Comparison of ENCODE assay signal across 22 mouse cellular contexts in genomic region chr4:135518135-135518534, GRCm38 (mm10). TPM values are rescaled to one million over a fixed set of nuclear protein-coding genes. Genes with fewer than 3 reads are reported as not detected.
DNase-seq lines count a peak whose midpoint lies in the region; ATAC-seq and TF ChIP-seq lines count a peak whose summit lies in the region.
"Had no signal": no experiment of that assay in that cellular context is flagged by ENCODE, and none has a peak within 500 bp of the region (broad histone marks: within the 10 kb centered on the region; RNA-seq: fewer than 3 reads in every experiment).

No protein-coding gene starts in this region.

- H3K9ac ChIP-seq in forebrain, embryonic 11.5 days (ENCODE audit: low read length): no peak overlapping the region
- H3K9ac ChIP-seq in liver, postnatal 0 days (replicated peaks): no peak overlapping the region
- no peak overlapping the region for H3K9ac ChIP-seq in liver, embryonic 12.5 days
- H3K9ac ChIP-seq: forebrain, embryonic 15.5 days; hindbrain, embryonic 12.5 days had no signal

- H3K27me3 ChIP-seq in forebrain, embryonic 10.5 days (ENCODE audit: poor library complexity, severe bottlenecking): peaks cover 39% of the 10 kb centered on the region
- H3K27me3 ChIP-seq in forebrain, embryonic 11.5 days (ENCODE audit: control insufficient read depth, insufficient read depth, low read length): no peaks in the 10 kb centered on the region
- H3K27me3 ChIP-seq in liver, postnatal 0 days (ENCODE audit: insufficient read depth, low read length): no peaks in the 10 kb centered on the region
- H3K27me3 ChIP-seq in liver, embryonic 12.5 days (replicated peaks): 0 out of 2 replicates have a peak, but pooled peaks cover 23% of the 10 kb centered on the region
- H3K27me3 ChIP-seq in small intestine, adult 2 months (ENCODE audit: control insufficient read depth, insufficient read depth, low read length): no peaks in the 10 kb centered on the region
- H3K27me3 ChIP-seq: forebrain, embryonic 15.5 days; hindbrain, embryonic 12.5 days had no signal

- 0 out of 2 replicates have a peak overlapping the region, but pooled peaks have one; percentile 25 for H3K27ac ChIP-seq in forebrain, embryonic 10.5 days
- no peak overlapping the region for H3K27ac ChIP-seq in forebrain, embryonic 11.5 days (ENCODE audit: low read depth, low read length)
- H3K27ac ChIP-seq in liver, postnatal 0 days (ENCODE audit: low read depth): no peak overlapping the region
- no peak overlapping the region for H3K27ac ChIP-seq in liver, embryonic 12.5 days
- peak overlapping the region; percentile 80 for H3K27ac ChIP-seq in small intestine, adult 2 months (ENCODE audit: insufficient read depth, low read depth, low read length)
- H3K27ac ChIP-seq: embryonic facial prominence, embryonic 10.5 days; forebrain, embryonic 15.5 days; heart, embryonic 10.5 days; hindbrain, embryonic 12.5 days had no signal

- H3K4me2 ChIP-seq in forebrain, embryonic 11.5 days (ENCODE audit: low read depth, low read length, severe bottlenecking): no peak overlapping the region
- H3K4me2 ChIP-seq in liver, postnatal 0 days (ENCODE audit: low read depth, low read length): no peak overlapping the region
- H3K4me2 ChIP-seq in liver, embryonic 12.5 days: no peak overlapping the region
- H3K4me2 ChIP-seq: forebrain, embryonic 15.5 days; hindbrain, embryonic 12.5 days had no signal

- no peaks in the 10 kb centered on the region for H3K9me3 ChIP-seq in forebrain, embryonic 10.5 days
- no peaks in the 10 kb centered on the region for H3K9me3 ChIP-seq in forebrain, embryonic 11.5 days (ENCODE audit: control insufficient read depth, low read length)
- H3K9me3 ChIP-seq in liver, postnatal 0 days (ENCODE audit: low read length): no peaks in the 10 kb centered on the region
- H3K9me3 ChIP-seq in liver, embryonic 12.5 days (replicated peaks): no peaks in the 10 kb centered on the region
- H3K9me3 ChIP-seq: embryonic facial prominence, embryonic 10.5 days; forebrain, embryonic 15.5 days; G1E; heart, embryonic 10.5 days; hindbrain, embryonic 12.5 days had no signal

- ATAC-seq in forebrain, embryonic 11.5 days (replicated peaks; ENCODE audit: low FRiP score): no peak
- peak; percentile 62 for ATAC-seq in liver, postnatal 0 days
- no peak for ATAC-seq in liver, embryonic 12.5 days
- ATAC-seq: CD4-positive, CD25-positive, alpha-beta regulatory T cell, adult 4 months; forebrain, embryonic 15.5 days; hindbrain, embryonic 16.5 days had no signal

- no peak for DNase-seq in forebrain, embryonic 10.5 days (ENCODE audit: extremely low spot score, low spot score)
- DNase-seq in forebrain, embryonic 11.5 days (ENCODE audit: low spot score): no peak
- DNase-seq in liver, postnatal 0 days: no peak
- DNase-seq in layer of hippocampus, adult 8-10 months (ENCODE audit: low spot score in 2 of 2): no peak
- DNase-seq in cerebellum, adult 18-20 months: no peak
- DNase-seq: adrenal gland, postnatal 10 days; B cell, adult 2 months; cerebellum, adult 11-12 months; cerebellum, adult 9-11 months; gastrocnemius, postnatal 14 days; heart, postnatal 10 days; heart, postnatal 4 days had no signal

- WGBS in forebrain, embryonic 10.5 days: 87% methylated on average over 12 of the region's 12 CpGs
- WGBS in forebrain, embryonic 11.5 days: 90% methylated on average over 12 of the region's 12 CpGs
- 60% methylated on average over 12 of the region's 12 CpGs for WGBS in liver, postnatal 0 days (ENCODE audit: insufficient replicate concordance)
- 67% methylated on average over 12 of the region's 12 CpGs for WGBS in liver, embryonic 12.5 days (ENCODE audit: insufficient replicate concordance)
- 26% methylated on average over 12 of the region's 12 CpGs for WGBS in small intestine, adult 2 months

- no peak for TF ChIP-seq POLR2A in small intestine, adult 2 months (IDR thresholded peaks at IDR 0.05; ENCODE audit: low read depth, low read length)

- no peak for TF ChIP-seq CTCF in liver, postnatal 0 days (IDR thresholded peaks at IDR 0.05; ENCODE audit: low read depth)
- no peak for TF ChIP-seq CTCF in small intestine, adult 2 months (IDR thresholded peaks at IDR 0.05; ENCODE audit: extremely low read depth, insufficient read length, insufficient replicate concordance, low read depth, low read length)

- no peak for TF ChIP-seq EP300 in liver, postnatal 0 days (IDR thresholded peaks at IDR 0.05; ENCODE audit: low read depth)

- no peak overlapping the region for H3K4me3 ChIP-seq in forebrain, embryonic 10.5 days
- no peak overlapping the region for H3K4me3 ChIP-seq in forebrain, embryonic 11.5 days (ENCODE audit: low read depth, low read length)
- H3K4me3 ChIP-seq in liver, postnatal 0 days (ENCODE audit: low read depth, low read length): no peak overlapping the region
- no peak overlapping the region for H3K4me3 ChIP-seq in liver, embryonic 12.5 days
- H3K4me3 ChIP-seq in small intestine, adult 2 months (ENCODE audit: low read depth, low read length): 0 out of 2 replicates have a peak overlapping the region, but pooled peaks have one; percentile 3
- H3K4me3 ChIP-seq: embryonic facial prominence, embryonic 10.5 days; forebrain, embryonic 15.5 days; heart, embryonic 10.5 days; hindbrain, embryonic 12.5 days had no signal

- H3K36me3 ChIP-seq in forebrain, embryonic 10.5 days (replicated peaks): no peaks in the 10 kb centered on the region
- no peaks in the 10 kb centered on the region for H3K36me3 ChIP-seq in forebrain, embryonic 11.5 days (ENCODE audit: control insufficient read depth, insufficient read depth, low read length)
- H3K36me3 ChIP-seq in liver, postnatal 0 days (replicated peaks; ENCODE audit: insufficient read depth, low read length): no peaks in the 10 kb centered on the region
- H3K36me3 ChIP-seq in liver, embryonic 12.5 days: no peaks in the 10 kb centered on the region
- no peaks in the 10 kb centered on the region for H3K36me3 ChIP-seq in small intestine, adult 2 months (ENCODE audit: control insufficient read depth, insufficient read depth, low read length)
- H3K36me3 ChIP-seq: embryonic facial prominence, embryonic 10.5 days; forebrain, embryonic 15.5 days; G1E; heart, embryonic 10.5 days; hindbrain, embryonic 12.5 days had no signal

- peaks cover 27% of the 10 kb centered on the region for H3K4me1 ChIP-seq in forebrain, embryonic 10.5 days
- H3K4me1 ChIP-seq in forebrain, embryonic 11.5 days (replicated peaks; ENCODE audit: control insufficient read depth, insufficient read depth, low read length): no peaks in the 10 kb centered on the region
- peaks cover 6% of the 10 kb centered on the region for H3K4me1 ChIP-seq in liver, postnatal 0 days (ENCODE audit: insufficient read depth)
- no peaks in the 10 kb centered on the region for H3K4me1 ChIP-seq in liver, embryonic 12.5 days
- H3K4me1 ChIP-seq in small intestine, adult 2 months (ENCODE audit: control insufficient read depth, insufficient read depth, insufficient read length, low read length): peaks cover 30% of the 10 kb centered on the region
- H3K4me1 ChIP-seq: forebrain, embryonic 15.5 days; hindbrain, embryonic 12.5 days had no signal

RNA-seq across cellular contexts. Expression of gene Nipal3, which starts 23.3 kb away (rescaled TPM):
- 0.95 and 2.9 TPM in 2 replicates for polyA plus RNA-seq in forebrain, embryonic 10.5 days (2016; fragmentation: Nextera tagmentation; extraction: Ambion mirVana)
- polyA plus RNA-seq in forebrain, embryonic 11.5 days (2014; fragmentation: Nextera tagmentation; extraction: Ambion mirVana): 3.0 and 3.2 TPM in 2 replicates
- polyA plus RNA-seq in liver, postnatal 0 days (2015; fragmentation: Nextera tagmentation; extraction: Ambion mirVana): 1.6 TPM in 2 replicates
- 2.8 and 3.6 TPM in 2 replicates for polyA plus RNA-seq in liver, embryonic 12.5 days (2016; fragmentation: Nextera tagmentation; extraction: Ambion mirVana)
- 16.4 and 32.7 TPM in 2 replicates for polyA plus RNA-seq in small intestine, adult 2 months (2012; rRNA removed)
- total RNA-seq in layer of hippocampus, adult 8-10 months (2022): 10 to 100 TPM; 83.3 to 97.8 (median 90.0) TPM

RNA-seq across cellular contexts. Expression of gene Stpg1, which starts 23.5 kb away (rescaled TPM):
- 0.16 and 0.32 TPM in 2 replicates for polyA plus RNA-seq in forebrain, embryonic 10.5 days (2016; fragmentation: Nextera tagmentation; extraction: Ambion mirVana)
- 0.35 and 0.44 TPM in 2 replicates for polyA plus RNA-seq in forebrain, embryonic 11.5 days (2014; fragmentation: Nextera tagmentation; extraction: Ambion mirVana)
- not detected in 2 replicates for polyA plus RNA-seq in liver, postnatal 0 days (2015; fragmentation: Nextera tagmentation; extraction: Ambion mirVana)
- polyA plus RNA-seq in liver, embryonic 12.5 days (2016; fragmentation: Nextera tagmentation; extraction: Ambion mirVana): 0.14 TPM in 1 of 2 replicates, not detected in the other
- polyA plus RNA-seq in small intestine, adult 2 months (2012; rRNA removed): 0.06 and 0.29 TPM in 2 replicates
- total RNA-seq in layer of hippocampus, adult 8-10 months (2022): 1 to 10 TPM in 3 of 4 experiments, under 1 TPM in 1; 0.89 to 2.2 (median 1.5) TPM
- total RNA-seq: granulocyte monocyte progenitor cell, adult 5-6 weeks; heart, postnatal 10 days; heart, postnatal 4 days had no signal
- polyA plus RNA-seq: CD4-positive, CD25-positive, alpha-beta regulatory T cell, adult 4 months; G1E had no signal

RNA-seq across cellular contexts. Expression of gene Grhl3, which starts 55.3 kb away (rescaled TPM):
- polyA plus RNA-seq in forebrain, embryonic 10.5 days (2016; fragmentation: Nextera tagmentation; extraction: Ambion mirVana): 3.4 and 3.9 TPM in 2 replicates
- polyA plus RNA-seq in forebrain, embryonic 11.5 days (2014; fragmentation: Nextera tagmentation; extraction: Ambion mirVana): 3.9 and 4.5 TPM in 2 replicates
- polyA plus RNA-seq in liver, postnatal 0 days (2015; fragmentation: Nextera tagmentation; extraction: Ambion mirVana): 0.21 and 0.46 TPM in 2 replicates
- 1.0 and 1.1 TPM in 2 replicates for polyA plus RNA-seq in liver, embryonic 12.5 days (2016; fragmentation: Nextera tagmentation; extraction: Ambion mirVana)
- polyA plus RNA-seq in small intestine, adult 2 months (2012; rRNA removed): 0.14 and 0.19 TPM in 2 replicates
- 1 to 10 TPM in 3 of 4 experiments, under 1 TPM in 1; 0.52 to 1.3 (median 1.2) TPM for total RNA-seq in layer of hippocampus, adult 8-10 months (2022)
- total RNA-seq: G1E; granulocyte monocyte progenitor cell, adult 5-6 weeks had no signal
- polyA plus RNA-seq: CD4-positive, CD25-positive, alpha-beta regulatory T cell, adult 4 months; G1E had no signal

Comparison
In these comparisons a context has a peak if more than half of its experiments do, and no peak if none do; other contexts are left out.
1. H3K27ac ChIP-seq: peak in forebrain, embryonic 10.5 days (single experiment) and small intestine, adult 2 months (single experiment); none in forebrain, embryonic 11.5 days (single experiment), liver, postnatal 0 days (single experiment) and liver, embryonic 12.5 days (single experiment).